Mouse (Mus musculus) embryonic fibroblast, embryonic 13.5 days (primary cell): ENCODE results near the gene Dlg4.

Source experiments
- CTCF ChIP-seq: IDR thresholded peaks from 2 replicates; pipeline ENCODE4 v1.5.1; 2011; ENCODE audit warnings: mild to moderate bottlenecking, control low read depth, low read length, moderate library complexity, borderline replicate concordance; ENCODE audit not compliant: insufficient read depth
- POLR2A ChIP-seq: IDR thresholded peaks from 2 replicates; pipeline ENCODE4 v1.6.1; 2011; ENCODE audit warnings: low read depth, mild to moderate bottlenecking, control low read depth, low read length, moderate library complexity

- TF ChIP-seq CTCF (no peak), POLR2A (no peak)
Observed at GRCm38 (mm10) chr11:70015677-70016076, 1.1 kb upstream of the Dlg4 start.
